Mouse (Mus musculus): ENCODE results near the gene D1Pas1.

D1Pas1 gene

DNA sequence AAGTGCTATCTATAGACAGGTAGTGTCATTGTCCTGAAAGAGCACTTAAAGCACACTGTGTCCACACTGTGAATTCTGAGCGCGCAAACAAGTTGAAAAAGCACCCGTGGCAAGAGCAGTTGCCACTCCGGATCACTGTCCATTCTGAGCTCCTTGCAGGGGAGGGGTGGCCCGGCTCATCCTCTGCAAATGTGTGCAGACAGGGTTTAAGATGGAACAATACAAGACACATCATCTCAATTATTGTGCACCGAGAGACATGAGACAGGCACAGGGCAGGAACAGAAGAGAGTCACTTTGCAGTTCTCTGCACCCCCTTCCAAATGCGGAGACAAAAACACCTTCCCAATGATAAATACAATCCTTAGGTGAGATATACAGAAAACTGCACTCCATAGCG lies 19.3 kb downstream of the D1Pas1 start:
- no peak for DNase-seq (ENCODE audit: low read depth, low spot score)

DNA sequence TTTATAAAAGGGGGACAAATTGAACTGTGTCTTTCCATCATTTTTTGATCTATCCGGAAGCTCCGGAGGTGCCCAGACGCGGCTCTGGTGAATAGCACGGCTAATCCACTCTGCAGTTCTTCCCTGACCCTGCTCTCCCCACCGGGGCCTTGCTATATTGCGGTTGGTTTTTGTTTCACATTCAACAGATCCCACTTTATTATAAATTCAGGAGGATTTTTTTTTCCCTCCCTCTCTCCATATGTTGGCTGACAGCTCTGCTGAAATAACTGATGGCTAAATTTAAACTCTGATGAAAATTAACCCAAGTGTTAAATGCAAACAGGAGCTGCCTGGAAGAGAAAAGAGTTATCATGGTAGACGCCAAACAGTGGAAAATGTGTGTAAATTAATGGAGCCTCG lies 21.1 kb downstream of the D1Pas1 start:
- peak; percentile 42 for DNase-seq (ENCODE audit: low read depth, low spot score)

DNA sequence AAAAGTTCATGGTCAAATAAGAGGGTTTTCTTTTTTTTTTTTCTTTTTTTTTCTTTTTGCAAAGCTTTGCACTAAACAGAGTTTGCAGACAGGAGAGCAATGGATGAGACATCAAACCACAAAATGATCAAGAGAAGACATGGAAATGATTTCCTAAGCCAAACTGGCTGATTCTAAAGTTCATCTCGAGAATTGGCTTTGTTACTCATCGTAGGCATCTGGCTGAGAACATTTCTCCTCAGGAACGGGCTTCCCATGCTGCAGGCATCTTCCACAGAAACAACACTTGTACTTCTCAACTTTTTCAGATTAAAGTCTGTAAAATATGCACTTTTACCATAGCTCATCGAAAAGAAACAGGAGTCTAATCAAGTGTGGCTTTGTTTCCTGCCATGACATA lies 21.6 kb downstream of the D1Pas1 start:
- DNase-seq (ENCODE audit: low read depth, low spot score): peak; percentile 67

DNA sequence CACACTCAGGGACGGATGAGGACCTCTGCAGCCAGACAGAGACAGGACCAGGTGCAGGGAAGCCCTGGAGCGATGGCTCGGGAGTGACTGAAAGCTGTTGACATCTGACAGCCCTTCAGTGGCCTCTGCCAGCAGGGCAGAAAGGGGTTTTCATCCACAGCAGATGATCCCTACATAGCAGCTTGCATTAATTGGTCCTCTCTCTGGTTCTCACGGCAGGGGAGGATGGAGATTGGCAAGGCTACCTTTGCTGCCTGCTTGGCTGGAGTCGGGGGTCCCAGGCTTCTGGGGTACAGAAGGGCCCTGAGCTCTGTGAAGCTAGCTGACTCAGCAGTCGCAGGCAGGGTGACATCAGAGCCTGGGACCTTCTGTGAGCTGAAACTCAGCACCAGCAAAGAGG lies 24.3 kb downstream of the D1Pas1 start:
- DNase-seq (ENCODE audit: low read depth, low spot score): no peak

DNA sequence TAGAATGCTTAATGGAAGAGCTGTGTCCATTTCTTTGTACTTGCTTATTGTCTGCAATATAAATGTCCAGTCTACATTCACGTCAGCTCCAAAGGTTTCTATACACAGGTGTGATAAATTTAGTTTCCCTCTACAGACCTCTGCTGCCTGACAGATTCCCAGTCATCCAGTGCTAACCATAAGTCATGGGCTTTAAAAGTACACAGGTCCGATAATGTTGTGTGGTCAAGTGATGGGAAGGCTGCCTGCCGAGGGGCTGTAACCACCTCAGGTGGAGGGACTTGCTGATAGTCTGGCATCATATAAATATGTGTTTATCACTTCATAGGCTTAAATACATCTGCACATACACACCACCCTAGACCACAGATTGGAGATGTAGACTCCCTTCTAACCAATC lies 24.9 kb downstream of the D1Pas1 start:
- DNase-seq (ENCODE audit: low read depth, low spot score): no peak

DNA sequence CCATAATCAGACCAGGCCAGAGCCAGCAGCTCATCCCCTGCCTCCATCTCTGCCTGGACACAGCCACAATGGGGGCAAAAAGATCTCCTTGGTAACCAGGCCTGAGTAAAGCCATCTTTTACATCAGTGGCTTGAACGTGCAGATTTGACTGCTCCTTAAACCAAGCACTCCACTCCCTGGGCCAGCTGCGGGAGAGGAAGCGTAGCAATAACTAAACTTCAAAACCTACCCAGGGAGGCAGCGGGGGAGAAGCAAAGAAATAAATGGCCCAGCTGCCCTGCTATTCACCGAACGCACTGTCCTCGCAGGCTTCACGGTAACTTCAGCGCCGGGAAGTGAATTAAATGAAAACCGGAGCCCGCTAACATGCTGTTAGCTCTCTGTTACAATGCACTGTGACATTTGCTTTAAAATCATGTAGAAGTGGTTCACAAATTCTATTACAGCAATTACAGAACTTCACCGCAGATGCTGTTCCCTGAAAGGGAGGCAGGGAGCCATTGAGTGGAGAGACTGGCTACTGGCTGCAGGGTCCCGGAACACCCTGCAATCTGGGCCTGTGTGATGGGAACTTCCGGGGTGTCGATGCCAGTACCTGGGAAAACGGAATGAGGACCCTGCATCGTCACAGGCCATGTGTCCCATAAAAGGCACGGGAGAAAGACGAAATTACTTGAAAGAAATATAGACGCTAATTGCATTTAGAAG lies 30.5 kb downstream of the D1Pas1 start:
- DNase-seq (ENCODE audit: low read depth, low spot score): peak; percentile 3

DNA sequence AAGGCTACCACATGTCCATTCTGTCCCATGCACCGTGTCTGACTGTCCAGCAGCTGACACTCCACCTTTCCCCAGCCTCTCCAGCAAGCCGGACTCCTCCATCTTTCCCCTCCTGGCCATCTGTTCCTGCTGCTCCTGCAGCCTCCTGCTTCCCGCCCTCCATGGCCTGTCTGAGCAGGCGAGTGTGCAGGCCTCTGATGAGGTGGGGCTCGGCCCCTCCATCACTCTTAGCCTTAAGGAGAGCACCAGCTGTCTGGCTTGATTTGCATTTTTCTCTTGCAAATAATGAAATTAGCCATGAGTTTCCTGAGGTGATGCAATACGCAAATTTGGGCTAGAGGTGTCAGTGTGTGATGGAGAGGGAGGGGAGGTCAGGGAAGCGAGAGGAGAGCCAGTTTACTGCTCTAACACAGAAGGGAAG lies 36.2 kb downstream of the D1Pas1 start:
- DNase-seq (ENCODE audit: low read depth, low spot score): peak; percentile 38

DNA sequence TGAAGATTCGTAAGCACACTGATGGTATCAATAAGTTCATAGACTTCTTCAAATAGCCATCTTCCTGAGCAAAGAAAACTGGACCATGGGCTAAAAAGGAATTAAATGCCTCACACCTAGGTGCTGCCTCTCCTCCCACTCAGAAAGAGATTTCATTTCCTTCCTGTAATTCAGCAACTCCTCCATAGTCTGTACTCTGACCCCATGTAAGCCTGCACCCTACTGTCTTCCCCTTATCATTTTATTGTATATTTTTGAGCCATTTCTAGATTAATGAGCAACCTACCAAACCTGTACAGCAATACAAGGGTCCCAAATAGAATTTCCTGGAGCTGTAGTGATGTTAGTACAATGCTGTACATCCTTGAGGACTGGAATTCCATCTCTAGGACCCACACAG lies 37.1 kb downstream of the D1Pas1 start:
- no peak for DNase-seq (ENCODE audit: low read depth, low spot score)

DNA sequence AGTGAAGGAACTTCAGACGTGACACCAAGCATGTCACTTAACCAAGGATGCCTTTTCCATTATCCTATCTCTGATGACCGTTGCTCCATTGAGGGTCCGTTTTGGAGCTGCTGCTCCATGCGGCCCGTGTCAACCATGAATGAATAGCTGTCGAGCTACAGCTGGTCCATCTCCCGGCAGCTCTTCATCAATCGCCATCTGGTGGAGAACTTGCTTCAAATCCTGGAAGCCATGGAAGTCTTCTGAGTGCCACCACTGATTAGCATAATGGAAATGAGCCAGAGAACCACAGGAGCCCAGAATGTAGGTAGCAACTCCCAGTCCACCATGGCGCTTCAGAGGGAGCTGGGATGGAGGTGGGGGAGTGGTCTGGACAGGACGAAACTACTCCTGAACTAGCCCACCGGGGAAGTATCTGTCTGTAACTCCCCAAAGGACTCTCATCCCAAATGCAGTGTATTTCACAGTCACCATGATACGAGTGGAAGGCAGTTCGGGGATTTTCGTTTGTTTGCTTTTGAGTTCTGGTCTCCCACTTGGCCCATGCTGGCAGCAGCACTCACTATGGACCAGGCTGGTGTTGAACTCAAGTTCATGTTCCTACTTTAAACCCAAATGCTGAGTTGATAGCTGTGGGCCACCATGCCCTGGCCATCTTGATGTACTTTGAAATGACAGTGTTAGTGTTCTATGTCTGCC lies 39.2 kb downstream of the D1Pas1 start:
- no peak for DNase-seq (ENCODE audit: low read depth, low spot score)

DNA sequence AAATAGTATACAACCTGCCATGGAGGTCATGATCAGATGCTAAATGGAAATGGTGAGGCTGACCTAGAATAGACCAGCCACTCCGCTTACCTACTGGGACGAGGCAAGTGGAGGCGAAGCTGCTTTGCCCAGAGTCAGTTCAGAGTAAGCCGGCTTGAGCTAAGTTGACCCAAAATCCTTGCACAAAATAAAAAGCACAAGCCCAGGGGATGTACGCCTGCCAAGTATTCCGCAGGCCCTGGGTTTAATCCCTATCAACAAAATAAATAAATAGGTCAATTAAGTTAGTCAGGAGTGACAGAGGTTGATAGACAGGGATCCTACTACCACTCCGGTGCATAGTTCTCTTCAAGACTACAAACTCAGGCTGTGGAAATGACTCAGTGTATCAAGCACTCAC lies 41.0 kb downstream of the D1Pas1 start:
- no peak for DNase-seq (ENCODE audit: low read depth, low spot score)

DNA sequence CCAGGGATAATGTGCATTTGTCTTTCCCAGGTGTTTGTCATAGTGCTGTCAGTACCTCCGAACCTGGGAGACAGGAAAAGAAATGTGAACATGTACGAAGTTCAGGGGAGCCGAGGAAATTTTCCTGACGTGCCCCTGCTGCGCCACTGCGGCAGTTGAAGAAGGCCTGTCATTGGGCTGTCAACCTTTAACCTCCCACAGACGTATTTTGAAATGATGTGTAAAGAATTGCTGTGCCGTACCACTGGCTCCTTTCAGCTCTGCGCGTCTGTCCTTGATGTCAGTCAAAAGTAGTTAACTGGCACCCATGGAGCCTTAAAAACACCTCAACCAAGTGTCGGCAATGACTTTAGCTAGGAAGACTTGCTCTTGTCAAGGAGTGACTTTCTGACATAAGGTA lies 42.9 kb downstream of the D1Pas1 start:
- no peak for DNase-seq (ENCODE audit: low read depth, low spot score)

DNA sequence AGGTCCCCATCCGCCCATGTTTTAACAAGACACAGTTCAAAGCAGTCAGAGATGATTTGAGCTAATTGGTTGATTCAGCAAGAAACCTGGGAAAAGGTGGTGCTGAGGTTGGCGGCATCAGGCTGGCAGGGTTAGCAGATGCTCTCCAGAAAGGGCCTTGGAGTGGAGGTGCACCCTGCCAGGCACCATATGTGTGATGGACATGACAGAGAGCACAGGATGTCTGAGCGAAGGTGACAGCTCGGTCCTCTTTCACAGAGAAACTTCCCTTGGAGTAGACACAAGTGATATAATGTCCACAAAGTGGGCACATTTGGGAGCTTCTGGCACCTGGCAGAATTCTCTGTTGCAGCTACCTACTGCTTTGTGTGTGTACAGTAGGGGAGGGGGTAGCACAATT lies 44.4 kb downstream of the D1Pas1 start:
- DNase-seq (ENCODE audit: low read depth, low spot score): no peak

DNA sequence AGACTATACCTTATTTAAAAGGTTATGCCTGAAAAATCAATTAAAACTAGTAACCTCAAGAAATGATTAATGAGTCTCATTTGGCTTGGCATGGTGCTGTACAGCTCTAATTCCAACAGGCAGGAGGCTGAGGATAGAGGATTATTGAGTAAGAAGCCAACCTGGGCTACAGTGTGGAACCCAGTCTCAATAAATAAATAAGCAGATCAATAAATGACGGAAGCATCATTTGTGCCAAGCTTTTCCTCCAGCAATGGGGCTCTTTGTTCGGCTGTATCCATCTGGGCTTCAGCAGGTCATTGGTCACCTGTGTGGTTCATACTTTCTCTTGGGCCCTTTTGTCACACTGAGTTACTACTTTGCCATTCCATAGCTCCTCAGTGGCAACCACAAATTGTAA lies 46.9 kb downstream of the D1Pas1 start:
- DNase-seq (ENCODE audit: low read depth, low spot score): no peak

DNA sequence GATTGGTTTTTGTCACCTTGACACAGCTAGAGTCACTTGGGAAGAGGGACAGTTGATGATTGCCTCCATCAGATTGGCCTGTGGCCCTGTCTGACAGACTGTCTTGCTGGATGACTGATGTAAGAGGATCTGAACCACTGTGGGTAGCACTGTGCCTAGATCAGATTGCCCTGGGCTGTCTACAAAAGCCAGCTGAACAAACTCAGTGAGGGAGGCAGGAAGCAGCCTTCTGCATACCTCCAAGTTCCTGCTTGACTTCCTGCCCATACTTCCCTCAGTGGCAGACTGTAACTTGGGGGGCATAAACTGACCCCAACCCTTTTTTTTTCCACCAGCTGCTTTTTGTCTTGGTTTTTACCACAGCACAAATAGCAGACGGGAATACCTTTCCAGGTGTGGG lies 48.5 kb downstream of the D1Pas1 start:
- DNase-seq (ENCODE audit: low read depth, low spot score): no peak

DNA sequence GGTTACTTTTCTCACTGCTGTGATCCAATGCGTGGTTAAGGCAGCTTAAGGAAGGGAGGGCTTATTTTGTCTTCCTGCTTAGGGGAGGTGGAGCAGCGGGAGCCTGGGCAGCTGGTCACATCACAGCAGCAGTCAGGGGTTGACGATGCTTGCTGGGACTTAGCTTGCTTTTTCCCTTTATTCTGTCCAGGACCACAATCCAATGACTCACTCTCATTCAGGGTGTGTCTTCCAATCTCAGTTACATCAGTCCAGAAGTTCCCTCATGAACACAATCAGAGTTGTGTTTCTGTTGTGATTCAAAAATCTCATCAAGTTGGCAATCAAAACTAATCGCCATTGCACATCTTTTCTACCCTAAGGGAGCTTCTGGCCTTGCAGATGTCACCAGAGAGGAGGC lies 48.9 kb downstream of the D1Pas1 start:
- no peak for DNase-seq (ENCODE audit: low read depth, low spot score)

DNA sequence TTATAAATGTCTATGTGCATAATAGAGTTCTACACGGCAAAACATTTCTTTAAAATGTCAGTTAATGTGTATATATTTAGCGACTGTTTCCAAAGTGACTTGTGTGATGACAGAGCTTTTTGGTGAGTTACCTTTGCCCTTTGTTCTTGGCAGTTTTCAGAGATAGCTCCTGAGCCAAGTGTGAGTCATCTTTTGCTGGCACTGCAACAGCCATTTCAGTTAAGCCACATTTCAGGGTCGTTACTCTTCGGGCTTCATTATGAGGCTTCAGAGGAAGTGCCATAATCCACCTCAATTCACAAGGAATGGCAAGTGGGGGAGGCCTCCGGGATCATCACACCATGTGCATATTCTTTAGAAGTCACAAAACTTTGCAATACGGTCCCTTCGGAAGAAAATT lies 52.8 kb downstream of the D1Pas1 start:
- peak; percentile 6 for DNase-seq (ENCODE audit: low read depth, low spot score)
